Mouse (Mus musculus): Measurements from ENCODE around the gene Nme7. TPM values are rescaled to one million over a fixed set of nuclear protein-coding genes. Genes with fewer than 3 reads are reported as not detected.

Gene Nme7
- total RNA-seq, 2 experiments from 2014 or later = 21.3 to 43.8 TPM

GRCm38 (mm10) chr1:164426227-164426626, 122.3 kb downstream of the Nme7 start:
- peak; percentile 48; the same call in 1 of the 2 replicates for ATAC-seq (replicated peaks; ENCODE audit: poor library complexity)

DNA sequence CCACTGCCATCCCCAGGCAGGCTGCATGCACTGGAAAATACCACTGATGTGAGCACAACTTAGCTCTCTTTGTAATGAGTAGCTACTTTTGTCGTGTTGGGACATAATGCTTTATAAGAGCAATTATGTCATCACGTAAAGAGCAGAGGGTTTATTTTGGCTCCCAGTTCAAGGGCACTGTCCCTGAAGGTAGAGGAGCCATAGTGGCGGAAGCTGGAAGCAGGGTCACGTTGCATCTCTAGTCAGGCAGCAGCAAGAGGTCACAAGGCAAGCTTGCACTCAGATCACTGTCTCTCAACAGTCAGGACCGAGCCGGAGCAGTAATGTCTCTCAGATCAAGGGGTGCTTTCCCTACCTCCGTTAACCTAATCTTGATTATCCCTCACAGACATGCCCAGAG, 123.9 kb downstream of the Nme7 start:
- ATAC-seq (replicated peaks; ENCODE audit: poor library complexity) = no peak

DNA sequence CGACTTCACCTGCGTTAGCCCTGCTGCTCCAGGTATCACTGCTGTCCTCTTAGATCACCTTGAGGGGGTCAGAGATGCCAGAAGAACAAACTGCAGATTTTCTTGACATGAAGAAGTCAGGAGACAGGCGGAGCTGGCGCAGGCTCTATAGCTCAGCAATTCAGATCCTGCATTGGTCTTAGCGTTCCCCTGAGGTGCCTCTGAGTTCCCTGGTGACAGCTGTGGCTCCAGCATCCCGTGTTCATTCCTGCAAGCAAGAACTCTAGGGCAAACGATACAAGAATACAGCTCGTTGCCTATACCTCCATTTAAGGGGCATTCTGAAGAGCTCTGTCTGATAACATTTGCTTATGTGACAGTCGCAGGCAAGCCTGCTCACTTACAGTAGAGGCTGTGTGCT, 124.7 kb downstream of the Nme7 start:
- no peak for ATAC-seq (replicated peaks; ENCODE audit: poor library complexity)

- ATAC-seq (replicated peaks; ENCODE audit: poor library complexity) = no peak
Observed at GRCm38 (mm10) chr1:164432649-164433048, 128.7 kb downstream of the Nme7 start.

GRCm38 (mm10) chr1:164434049-164434448, 130.1 kb downstream of the Nme7 start:
- ATAC-seq (replicated peaks; ENCODE audit: poor library complexity) = no peak

GRCm38 (mm10) chr1:164436749-164437148, 132.8 kb downstream of the Nme7 start:
- no peak for ATAC-seq (replicated peaks; ENCODE audit: poor library complexity)

GRCm38 (mm10) chr1:164440230-164440629, 136.3 kb downstream of the Nme7 start:
- peak; percentile 88 for ATAC-seq (replicated peaks; ENCODE audit: poor library complexity)

GRCm38 (mm10) chr1:164440708-164441407, 136.9 kb downstream of the Nme7 start:
- peak; percentile 69 for ATAC-seq (replicated peaks; ENCODE audit: poor library complexity)

DNA sequence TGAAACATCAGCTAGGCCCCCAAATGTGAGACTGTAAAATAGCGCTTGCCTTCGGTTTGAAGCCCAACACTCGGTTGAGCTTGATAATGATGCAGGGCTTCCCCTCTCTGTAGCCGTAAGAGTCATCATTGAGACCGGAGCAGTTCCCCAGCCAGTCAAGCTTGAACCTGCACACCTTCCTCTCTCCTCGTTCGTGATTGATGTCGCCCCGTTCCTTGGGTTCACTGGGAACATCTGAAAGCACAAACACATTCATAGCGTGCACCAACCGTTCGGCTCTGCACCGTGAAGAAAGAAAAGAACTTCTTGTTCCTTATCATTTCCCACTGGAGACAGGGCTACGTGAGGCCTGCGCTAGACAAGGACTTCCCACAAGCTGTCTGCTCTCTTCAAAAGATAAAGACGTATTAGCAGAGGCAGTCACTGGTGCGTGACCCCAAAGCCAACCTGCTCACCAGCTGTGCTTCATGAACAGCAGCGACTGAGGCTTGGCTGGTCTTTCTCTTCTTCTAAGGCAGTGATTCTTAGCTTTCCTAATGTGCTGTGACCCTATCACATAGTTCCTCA, 137.6 kb downstream of the Nme7 start:
- peak; percentile 49 for ATAC-seq (replicated peaks; ENCODE audit: poor library complexity)

GRCm38 (mm10) chr1:164445620-164446162, 141.8 kb downstream of the Nme7 start:
- no peak for ATAC-seq (replicated peaks; ENCODE audit: poor library complexity)

DNA sequence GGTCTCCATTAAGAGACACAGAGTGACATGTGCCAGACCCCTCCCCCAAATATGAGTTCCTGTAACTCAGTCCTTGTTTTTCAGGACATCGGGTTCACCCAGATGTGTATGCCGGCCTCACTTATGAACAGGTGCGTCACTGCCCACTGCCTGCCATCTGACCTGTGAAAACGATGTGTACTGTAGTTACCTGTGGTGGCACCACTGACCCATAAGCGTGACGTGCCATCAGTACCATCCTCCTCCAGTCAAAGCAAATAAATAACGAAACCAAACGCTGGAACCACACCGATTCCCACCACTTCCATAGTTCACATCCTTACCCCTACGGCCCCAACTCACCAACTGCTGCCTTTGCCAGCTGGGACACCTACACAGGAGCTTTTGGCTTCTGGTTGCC, 142.6 kb downstream of the Nme7 start:
- no peak for ATAC-seq (replicated peaks; ENCODE audit: poor library complexity)

DNA sequence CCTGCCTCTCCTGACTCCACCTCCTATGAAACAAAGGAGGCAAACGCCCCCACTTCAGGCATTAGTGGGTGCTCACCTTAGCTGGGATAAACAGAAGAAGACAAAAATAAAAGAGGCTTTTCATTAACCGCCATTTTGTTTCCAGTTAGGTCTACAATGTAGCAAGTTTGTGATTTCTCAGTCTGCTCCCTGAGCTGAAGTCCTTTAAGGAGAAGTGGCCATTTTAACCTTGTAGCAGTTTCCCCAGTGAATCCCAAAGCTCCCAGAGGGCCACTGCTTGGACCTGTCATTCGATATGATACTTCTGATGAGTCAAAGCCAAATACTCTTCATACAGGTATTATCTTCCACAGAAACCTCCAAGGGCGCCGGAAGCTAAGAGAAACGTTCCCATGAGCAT, 143.6 kb downstream of the Nme7 start:
- ATAC-seq (replicated peaks; ENCODE audit: poor library complexity) = no peak

DNA sequence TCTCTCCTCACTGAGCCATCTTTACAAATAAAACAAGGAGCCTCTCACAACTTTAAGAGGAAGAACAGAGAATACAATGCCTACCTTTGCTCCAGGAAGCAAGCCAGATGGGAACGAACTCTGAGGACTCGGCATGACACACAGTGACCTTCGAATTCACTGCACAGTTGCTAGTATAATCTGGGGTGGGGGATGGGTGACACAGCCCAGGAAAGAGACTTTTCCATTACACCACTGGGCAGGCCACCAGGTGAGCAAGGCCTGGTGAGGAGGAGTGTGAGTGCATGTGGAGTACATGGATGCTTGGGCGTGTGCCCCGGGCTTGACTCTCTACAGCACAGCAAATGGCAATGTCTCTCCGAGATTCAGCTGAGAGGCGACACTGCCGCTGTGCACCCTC, 145.7 kb downstream of the Nme7 start:
- ATAC-seq (replicated peaks; ENCODE audit: poor library complexity) = no peak

GRCm38 (mm10) chr1:164450231-164450630, 146.3 kb downstream of the Nme7 start:
- ATAC-seq (replicated peaks; ENCODE audit: poor library complexity) = no peak

DNA sequence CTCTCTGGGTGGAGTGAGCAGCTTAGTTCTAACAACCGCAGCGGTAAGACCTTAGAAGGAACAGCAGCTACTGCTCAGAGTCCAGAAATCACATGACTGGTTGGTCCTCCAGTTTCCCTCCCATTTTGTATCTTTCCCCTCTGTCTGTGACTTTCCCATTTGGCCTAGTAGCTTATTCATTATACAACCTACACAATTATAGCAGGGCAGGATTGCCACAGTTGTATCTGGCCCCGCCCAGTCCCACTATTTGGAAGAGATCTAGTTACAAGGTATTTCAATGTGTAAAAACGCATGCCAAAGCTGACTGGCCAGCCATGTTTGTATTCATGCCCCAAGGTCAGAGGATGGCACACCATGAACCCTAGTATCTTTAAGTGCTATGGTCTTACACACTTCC, 146.7 kb downstream of the Nme7 start:
- no peak for ATAC-seq (replicated peaks; ENCODE audit: poor library complexity)

- no peak for ATAC-seq (replicated peaks; ENCODE audit: poor library complexity)
Observed at GRCm38 (mm10) chr1:164451346-164451745, 147.4 kb downstream of the Nme7 start.

DNA sequence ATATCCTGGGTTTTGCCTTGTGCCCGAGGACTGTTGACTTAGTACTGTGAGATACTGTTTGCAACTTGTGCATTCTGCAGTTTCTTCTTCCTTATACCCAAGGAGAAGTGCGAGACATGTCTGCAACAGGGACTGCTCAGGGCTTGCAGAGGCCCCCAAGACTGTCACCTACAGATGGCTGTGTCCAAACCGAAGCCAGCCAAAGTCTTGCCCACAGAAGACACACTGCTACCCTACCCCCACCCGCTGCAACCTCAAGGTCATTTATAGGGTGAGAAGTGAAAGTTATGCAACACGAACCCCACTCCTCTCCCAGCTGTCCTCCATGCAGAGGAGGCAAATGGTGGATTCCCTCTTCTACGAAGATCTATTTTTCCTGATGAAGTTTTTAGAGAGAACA, 148.7 kb downstream of the Nme7 start:
- ATAC-seq (replicated peaks; ENCODE audit: poor library complexity) = peak; percentile 59

- ATAC-seq (replicated peaks; ENCODE audit: poor library complexity) = no peak
Observed at GRCm38 (mm10) chr1:164453146-164453545, 149.2 kb downstream of the Nme7 start.

DNA sequence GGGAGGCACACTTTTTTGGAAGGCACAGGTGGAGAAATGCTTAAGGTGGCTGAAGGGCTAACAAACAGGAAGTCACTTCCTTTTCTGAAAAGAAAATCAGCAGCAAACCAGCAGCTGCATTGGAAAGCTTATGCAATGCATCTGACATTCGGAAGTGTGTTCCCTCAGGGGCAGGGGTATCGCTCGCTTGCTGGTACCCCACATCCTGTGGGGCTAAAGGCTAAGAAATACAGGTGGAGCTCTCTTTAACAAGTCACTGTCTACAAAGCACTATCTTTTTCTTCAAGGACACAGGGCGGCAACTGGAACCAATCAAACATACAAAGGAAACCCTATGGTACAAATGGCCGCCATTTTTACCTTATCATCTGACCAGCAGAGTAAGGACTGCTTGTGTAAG, 149.8 kb downstream of the Nme7 start:
- peak; percentile 35 for ATAC-seq (replicated peaks; ENCODE audit: poor library complexity)

DNA sequence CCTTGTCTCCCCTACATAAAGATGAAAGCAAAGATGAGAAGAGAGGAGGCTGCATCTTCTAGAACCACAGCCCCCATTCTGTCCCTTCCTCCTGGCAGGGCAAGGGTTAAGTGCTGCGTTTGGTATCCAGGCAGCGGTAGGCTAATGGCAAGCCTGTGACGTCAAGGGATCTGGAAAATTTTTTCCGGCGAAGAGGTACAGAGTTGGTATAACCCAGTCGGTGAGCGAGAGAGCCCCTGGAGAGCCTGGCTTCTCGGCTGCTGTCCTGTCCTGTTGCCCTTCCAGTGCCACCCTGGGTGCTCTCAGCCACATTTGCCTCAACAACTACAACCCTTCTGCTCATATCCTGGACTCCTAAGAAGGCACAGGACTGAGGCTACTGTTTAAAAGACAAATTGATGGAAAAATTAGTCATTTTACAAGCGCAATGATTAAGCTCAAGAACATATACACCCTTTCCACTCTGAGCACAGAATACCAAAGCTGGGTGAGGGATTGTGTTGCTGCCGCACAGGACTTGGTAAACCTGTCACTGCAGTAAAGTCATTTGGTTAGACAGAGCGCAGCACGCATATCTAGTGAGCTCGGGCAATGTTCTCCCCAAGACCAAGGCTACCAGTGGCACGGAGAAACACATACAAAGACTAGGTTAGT, 151.0 kb downstream of the Nme7 start:
- ATAC-seq (replicated peaks; ENCODE audit: poor library complexity) = no peak

DNA sequence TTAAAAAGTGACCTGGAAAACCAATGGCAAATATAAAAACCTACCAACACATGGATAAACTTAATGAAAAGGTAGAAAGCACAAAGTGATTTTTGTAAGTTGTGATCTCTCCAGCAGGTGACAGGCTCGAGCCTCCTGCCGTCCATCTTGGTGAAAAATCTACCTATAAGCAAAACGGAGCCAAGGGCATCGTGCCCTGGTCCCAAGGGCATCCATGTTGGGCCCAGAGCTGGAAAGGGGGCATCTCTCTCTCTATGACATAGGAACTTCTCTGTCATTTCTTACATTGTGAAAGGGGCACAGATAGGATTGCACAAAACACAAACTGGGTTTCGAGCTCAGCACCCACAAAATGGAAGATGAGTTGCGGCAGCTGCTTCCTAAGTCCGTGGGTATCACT, 151.7 kb downstream of the Nme7 start:
- no peak for ATAC-seq (replicated peaks; ENCODE audit: poor library complexity)

DNA sequence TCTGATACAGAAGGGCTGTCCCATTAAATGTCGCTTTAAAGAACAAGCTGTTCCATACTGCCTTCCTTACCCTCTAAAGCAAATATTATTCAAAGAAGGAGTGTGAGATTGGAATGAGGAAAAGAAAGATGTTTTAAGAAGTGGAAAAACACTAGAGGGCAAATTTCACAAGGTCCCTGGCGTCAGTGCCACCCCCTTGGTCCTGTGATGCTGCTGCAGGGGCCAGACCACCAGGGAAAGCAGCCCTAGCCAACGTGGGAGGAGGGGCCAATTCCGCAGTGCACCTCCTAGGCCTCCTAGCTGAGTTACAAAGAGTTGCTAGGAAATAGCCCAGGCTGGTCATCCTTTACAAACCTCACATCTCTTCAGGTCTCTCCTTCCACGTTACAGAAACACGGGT, 152.1 kb downstream of the Nme7 start:
- no peak for ATAC-seq (replicated peaks; ENCODE audit: poor library complexity)
